Mouse (Mus musculus) layer of hippocampus, adult 11-12 months (tissue): ENCODE data around the gene Magea8.
"Not testable (repeated sequence)": the region's sequence is repeated elsewhere in the genome, so short reads cannot be mapped to it uniquely, and the experiment has no call there.

Source experiments
- DNase-seq: peaks from one replicate; pipeline ENCODE4 v3.0.0; 2022; ENCODE audit warnings: low spot score

Magea8 gene

DNA sequence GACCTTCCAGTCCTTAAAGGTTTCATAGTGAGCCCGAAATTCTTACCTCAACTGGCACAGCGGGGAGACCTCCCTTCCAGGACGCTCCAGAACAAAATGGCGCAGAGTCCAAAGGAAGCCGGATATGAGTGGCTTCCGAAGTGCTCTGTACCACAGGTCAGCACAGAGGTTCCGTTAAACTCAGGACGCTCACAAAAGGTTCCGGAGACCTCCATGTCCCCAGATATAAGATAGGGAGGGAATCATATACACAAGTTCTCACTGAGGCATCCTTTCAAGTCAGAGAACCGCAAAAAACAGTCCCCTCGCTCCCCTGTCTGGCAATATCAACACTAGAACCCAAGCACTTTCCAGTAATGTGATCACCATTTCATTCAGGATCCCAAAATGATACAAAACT lies at the start of gene Magea8:
Gene Magea8, minus strand, starts transcription at position 101 of the 400 bp plus-strand sequence.
- DNase-seq: not testable (repeated sequence)

- not testable (repeated sequence) for DNase-seq
Measured at GRCm38 (mm10) chrX:154949405-154949804, 46.2 kb downstream of the Magea8 start, which contains the start of gene Magea3. Gene Magea3 (minus strand): TSS chrX:154949505.

- not testable (repeated sequence) for DNase-seq
Measured at GRCm38 (mm10) chrX:154935887-154936286, 59.8 kb downstream of the Magea8 start, which contains the start of gene Magea6. Gene Magea6 (minus strand): TSS chrX:154935987.
